Mouse (Mus musculus) cerebellum, adult 11 months (tissue): ENCODE results near the gene Abi2.
A peak's percentile ranks its signal among the peaks of the same experiment; 100 is the strongest.
"Not testable (repeated sequence)": the region's sequence is repeated elsewhere in the genome, so short reads cannot be mapped to it uniquely, and the experiment has no call there.

ENCODE experiments used
- DNase-seq: peaks from one replicate; pipeline ENCODE4 v3.0.0; 2022

The Abi2 gene

GRCm38 (mm10) chr1:60409168-60409828, at the start of gene Abi2:
TSS of gene Abi2 (plus strand) at chr1:60409619.
- DNase-seq, result peak; percentile 89

GRCm38 (mm10) chr1:60361626-60362025, 47.8 kb upstream of the Abi2 start:
- no peak for DNase-seq

- no peak for DNase-seq
Measured at GRCm38 (mm10) chr1:60376556-60376955, 32.9 kb upstream of the Abi2 start.

GRCm38 (mm10) chr1:60381910-60382309, 27.5 kb upstream of the Abi2 start:
- DNase-seq, result no peak

DNA sequence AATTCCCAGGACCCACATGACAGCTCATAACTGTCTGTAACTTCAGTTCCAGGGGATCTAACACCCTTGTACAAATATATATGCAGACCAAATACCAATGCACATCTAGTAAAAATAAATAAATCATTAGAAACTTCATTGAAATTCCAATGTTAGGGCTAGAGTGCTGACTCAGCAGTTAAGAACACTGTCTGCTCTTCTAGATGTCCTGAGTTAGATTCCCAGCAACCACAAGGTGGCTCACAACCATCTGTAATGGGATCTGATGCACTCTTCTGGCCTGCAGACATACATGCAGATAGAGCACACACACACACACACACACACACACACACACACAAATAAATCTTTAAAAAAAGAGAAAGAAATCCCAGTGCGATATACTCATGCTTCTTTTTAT, 4.6 kb upstream of the Abi2 start:
- no peak for DNase-seq

GRCm38 (mm10) chr1:60408501-60409167, 785 bp upstream of the Abi2 start:
- DNase-seq, result no peak

GRCm38 (mm10) chr1:60409928-60410817, 754 bp downstream of the Abi2 start:
- peak; percentile 64 for DNase-seq

GRCm38 (mm10) chr1:60416724-60417123, 7.3 kb downstream of the Abi2 start:
- DNase-seq, result no peak

GRCm38 (mm10) chr1:60423882-60424281, 14.5 kb downstream of the Abi2 start:
- DNase-seq, result no peak

DNA sequence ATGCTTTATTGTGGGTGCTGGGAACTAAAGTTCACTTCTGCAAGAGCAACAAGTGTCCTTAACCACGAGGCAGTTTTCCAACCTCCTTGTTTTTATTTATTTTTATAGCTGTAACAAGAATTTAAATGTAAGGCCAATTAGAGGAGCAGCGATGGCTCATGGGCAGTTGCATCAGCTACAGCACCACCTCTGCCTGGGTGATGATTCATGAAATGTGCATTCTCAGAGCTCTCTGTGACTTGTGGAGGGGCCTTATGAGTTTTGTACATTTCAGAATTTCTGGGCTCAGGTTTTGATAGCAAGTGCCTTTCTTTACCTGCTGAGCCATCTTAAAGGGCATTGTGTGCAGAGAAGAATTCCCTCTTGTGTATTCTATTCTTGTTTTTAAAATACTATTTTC, 18.9 kb downstream of the Abi2 start:
- DNase-seq, result no peak

- peak; percentile 27 for DNase-seq
Measured at GRCm38 (mm10) chr1:60428932-60429331, 19.5 kb downstream of the Abi2 start.

GRCm38 (mm10) chr1:60431531-60431930, 22.1 kb downstream of the Abi2 start:
- DNase-seq, result no peak

GRCm38 (mm10) chr1:60432497-60432896, 23.1 kb downstream of the Abi2 start:
- no peak for DNase-seq

DNA sequence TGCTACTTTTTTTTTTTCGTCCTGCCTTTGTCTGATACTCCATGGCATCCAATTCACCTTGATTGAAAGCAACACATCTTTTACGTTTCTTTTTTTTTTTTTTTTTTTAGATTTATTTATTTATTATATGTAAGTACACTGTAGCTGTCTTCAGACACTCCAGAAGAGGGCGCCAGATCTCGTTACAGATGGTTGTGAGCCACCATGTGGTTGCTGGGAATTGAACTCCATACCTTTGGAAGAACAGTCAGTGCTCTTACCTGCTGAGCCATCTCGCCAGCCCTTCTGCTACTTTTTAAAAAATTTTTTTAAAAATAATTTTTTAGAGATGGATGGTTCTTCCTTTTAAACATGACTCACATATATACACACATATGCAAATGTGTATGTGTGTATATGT, 32.0 kb downstream of the Abi2 start:
- DNase-seq, result not testable (repeated sequence)

DNA sequence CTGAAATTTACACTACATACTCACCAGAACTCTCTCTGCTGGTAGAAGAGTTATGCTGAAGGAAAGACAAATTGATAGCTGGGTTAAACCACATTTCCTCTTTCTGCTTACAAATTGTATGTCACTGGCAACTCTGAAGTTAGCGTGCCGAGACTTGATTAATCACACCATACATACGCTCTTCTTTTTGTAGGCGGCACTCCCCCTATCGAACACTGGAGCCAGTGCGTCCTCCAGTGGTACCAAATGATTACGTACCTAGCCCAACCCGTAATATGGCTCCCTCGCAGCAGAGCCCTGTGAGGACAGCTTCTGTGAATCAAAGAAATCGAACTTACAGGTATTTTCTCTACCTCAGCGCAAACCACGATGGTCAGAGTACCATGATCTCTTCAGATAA, 37.6 kb downstream of the Abi2 start:
- no peak for DNase-seq

DNA sequence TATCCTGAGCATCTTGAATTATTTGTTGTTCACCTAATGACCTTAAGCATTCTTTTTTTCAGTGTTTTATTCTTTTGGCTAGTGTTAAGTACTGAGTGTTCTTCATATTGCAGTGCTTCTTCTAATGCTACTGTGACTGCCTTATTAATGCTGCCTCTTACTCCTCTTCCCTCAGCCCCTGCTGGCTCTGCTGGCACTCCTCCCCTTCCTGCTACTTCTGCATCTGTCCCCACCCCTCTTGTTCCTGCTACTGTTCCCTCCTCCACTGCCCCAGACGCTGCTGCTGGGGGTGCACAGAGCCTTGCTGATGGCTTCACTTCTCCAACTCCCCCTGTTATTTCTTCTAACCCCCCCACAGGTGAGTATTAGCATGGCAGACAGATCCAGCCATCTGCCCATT, 40.5 kb downstream of the Abi2 start:
- no peak for DNase-seq

DNA sequence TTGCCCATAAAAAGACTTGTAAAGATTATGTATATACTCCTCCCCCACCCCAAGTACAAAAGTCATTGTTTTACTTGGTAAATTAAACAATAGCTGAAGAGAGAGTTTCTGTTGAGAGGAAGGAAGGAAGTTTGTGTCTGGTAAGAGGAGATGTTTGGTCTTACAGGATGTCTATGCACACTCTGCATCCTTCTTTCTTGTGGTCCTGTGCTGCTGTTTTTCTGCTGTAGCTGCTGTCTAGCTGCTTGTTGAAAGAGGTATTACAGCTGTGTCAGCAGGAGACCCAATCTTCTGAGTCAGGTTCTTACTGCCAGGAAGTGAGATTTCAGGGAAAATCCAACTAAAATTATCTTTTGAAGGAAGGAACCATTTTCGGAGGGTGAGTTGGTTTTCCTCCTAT, 51.2 kb downstream of the Abi2 start:
- no peak for DNase-seq

DNA sequence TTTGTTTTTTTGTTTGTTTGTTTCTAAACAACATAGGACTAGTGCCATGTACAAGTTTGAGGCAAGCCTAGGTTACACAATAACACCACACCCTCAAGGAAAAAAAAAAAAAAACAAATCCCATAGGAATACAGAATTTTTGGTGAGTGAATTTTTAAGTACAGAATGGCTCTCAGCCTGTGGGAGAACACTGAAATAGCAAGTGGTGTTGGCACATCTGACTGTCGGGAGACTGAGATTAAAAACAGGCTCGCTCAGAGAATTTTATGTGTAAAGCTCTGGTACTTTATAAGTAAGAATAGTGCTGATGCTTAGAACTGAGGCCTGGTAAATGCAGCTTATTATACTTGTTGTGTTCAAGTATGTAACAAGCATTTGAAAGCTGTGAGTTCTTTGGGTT, 60.1 kb downstream of the Abi2 start:
- DNase-seq, result no peak

- no peak for DNase-seq
Measured at GRCm38 (mm10) chr1:60470541-60470940, 61.1 kb downstream of the Abi2 start.

DNA sequence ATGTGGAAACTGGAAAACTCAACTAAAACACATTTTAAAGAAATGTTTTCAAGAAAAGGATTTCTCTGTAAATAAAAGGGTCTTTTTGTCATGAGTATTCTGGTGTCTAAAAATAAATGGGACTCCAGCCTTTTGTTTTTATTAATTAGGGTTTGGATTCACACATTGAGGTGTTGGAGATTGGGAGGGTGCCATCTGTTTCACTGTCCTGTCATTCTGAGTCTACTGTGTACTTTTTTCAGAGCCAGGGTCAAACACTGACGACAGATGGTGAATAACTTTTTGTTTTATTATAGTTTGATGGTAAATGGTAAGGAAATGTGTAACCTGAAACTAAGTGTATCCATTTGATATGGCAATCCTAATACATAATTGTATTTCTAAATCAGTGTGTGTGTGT, 72.1 kb downstream of the Abi2 start:
- DNase-seq, result no peak

- no peak for DNase-seq
Measured at GRCm38 (mm10) chr1:60482881-60483280, 73.5 kb downstream of the Abi2 start.

GRCm38 (mm10) chr1:60485649-60486048, 76.2 kb downstream of the Abi2 start:
- no peak for DNase-seq

GRCm38 (mm10) chr1:60488635-60489034, 79.2 kb downstream of the Abi2 start:
- no peak for DNase-seq

- no peak for DNase-seq
Measured at GRCm38 (mm10) chr1:60489660-60490059, 80.2 kb downstream of the Abi2 start.
